Mouse (Mus musculus) thymus, postnatal 14 days (tissue): ENCODE data around the gene Cby3.

Experiments used
- DNase-seq: peaks from one replicate; pipeline ENCODE4 v3.0.0; 2021

Cby3 gene

DNA sequence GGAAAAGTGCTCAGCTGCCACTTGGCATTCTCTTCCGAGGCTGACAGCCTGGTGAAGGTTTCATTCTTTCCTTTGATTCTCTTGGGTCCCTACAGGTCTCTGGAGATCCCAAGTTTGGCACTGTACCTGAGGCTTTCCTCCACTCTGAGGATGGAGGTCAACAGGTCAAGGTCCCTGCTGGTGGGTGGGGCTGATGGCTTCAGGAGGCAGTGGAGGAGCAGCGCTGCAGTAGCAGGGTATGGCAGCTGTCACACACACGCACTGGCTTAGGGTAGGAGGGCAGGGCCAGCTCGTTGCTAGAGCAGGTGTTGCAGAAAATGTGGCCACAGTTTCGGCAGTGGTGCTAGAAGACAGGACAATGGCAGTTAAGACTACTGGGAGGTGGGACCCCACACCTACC, 35.4 kb downstream of the Cby3 start:
- no peak for DNase-seq

DNA sequence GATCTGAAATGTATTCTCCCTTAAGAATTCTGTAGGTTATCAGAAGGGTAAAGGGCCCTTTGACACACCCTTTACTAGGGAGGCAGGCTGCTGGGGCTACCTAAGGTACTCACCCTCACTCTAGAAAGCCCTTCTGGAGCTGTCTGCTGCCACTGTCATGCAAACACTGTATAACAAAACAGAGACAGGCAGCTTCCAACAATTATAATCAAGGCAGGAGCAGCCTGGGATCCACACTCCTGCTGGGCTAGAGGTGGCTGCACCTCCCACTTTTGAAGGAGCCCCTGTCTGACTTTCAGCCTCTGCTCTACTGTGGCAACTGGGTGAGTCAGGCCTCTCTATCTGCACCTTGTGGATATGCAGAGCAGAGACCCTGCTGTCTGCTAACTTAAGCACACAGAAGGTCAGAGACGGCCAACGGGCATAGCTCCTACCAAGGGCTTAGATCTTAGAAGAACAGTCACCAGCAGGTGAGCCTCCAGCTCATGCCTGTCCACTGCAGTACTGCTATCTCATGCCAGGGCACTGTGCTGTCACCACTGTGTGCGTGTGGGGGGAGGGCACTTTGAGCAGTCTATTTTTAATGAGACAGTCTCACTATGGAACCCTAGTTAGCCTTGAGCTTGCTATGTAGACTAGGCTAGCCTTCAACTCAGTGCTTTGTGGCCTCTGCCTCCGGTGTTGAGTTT, 37.2 kb downstream of the Cby3 start:
- no peak for DNase-seq

DNA sequence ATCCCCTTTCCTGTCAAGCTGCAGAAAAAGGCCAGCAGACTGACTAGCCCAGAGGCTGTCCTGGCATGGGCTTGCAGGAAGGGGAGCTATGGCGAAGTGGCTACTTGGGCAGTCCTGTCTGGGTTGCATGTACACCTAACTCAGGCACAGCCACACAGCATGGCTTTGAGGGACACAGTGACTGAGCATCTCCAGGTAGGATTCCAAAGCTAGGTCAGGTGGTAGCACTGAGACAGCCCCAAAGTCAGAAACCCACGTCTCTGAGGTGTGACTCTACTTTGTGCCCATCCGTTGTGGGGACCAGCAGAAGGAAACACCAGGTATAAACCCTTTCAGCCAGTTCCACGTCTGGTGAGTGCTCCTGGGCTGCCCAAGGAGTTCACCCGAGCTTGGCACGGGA, 39.0 kb downstream of the Cby3 start:
- no peak for DNase-seq

DNA sequence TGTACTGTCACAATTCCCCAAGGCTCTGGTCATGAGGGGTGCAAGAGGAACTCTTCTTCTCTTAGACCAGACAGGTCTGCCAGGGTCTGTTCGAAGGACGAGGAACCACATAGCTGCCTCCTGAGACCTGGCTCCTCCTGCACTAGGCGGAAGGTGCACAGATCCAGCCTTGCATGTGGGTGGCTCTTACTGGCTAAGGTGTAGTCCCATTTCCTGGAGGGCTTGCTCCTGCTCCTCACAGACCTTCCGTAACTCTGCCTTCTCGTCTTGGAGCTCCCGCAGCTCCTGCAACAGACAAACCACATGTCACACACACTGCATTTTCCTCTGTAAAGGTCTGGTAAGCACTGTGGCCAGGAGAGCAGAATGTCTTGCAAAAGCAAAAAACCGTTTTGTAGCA, 40.5 kb downstream of the Cby3 start:
- DNase-seq = no peak

DNA sequence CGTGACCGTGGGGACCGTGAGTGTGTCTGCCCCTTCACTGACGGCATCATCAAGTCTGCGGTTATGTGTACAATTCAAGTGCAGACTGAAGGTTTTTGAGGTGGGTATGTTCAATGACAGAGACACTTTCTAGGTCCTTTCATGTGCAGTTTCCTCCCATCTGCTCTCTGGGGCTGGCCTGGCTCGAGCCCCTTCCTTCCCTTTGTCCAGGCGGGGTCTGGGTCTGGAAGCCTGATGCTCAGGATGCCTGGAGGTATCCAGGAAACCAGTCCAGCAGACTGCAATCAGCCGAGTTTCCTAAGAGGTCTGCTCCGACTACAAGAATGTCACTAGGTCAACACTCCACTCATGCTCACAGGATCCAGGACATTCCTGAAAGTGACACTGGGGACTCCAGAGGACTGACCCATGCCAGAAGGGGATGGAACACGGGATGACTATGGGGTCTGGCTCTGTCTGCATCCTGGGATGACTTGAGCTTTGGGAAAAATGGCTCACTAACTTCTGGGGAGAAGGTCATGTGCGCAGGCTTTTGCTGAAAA, 42.6 kb downstream of the Cby3 start:
- no peak for DNase-seq

DNA sequence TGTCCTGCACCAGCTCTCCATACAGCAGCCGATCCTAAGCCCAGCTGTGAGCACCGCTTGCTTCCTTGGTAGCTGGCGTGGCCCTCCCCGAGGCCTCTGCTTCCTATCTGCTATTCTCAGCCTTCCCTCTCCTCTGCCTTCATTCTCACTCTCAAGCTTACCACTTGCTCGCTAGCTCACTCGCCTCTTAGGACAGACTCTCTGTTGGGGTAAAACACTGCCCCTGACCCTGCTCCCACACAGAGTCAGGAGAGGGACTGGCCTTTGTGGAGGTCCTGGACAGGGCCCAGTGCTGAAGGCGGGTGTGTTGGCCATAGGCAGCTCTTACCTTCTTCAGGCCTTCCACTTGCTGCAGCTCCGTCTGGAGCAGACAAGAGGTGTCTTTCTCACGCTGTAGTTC, 43.1 kb downstream of the Cby3 start:
- no peak for DNase-seq

DNA sequence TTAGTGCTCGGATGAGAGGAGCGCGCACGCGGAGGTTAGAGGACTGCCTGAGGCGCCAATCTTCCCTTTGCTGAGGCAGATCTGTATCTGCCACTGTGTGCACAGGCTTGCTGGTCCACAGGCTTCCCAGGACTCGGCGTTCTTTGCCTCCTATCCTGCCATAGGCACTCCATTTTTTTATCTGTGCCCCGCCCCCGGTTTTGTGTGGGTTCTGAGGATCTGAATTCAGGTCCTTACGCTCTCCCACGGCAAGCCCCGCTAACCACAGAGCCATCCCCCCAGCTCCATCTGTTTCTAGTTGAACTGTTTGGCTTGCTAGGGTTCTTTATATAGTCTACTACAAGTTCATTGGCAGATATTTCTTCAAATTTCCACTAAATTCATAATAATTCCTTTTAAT, 44.5 kb downstream of the Cby3 start:
- DNase-seq = no peak

DNA sequence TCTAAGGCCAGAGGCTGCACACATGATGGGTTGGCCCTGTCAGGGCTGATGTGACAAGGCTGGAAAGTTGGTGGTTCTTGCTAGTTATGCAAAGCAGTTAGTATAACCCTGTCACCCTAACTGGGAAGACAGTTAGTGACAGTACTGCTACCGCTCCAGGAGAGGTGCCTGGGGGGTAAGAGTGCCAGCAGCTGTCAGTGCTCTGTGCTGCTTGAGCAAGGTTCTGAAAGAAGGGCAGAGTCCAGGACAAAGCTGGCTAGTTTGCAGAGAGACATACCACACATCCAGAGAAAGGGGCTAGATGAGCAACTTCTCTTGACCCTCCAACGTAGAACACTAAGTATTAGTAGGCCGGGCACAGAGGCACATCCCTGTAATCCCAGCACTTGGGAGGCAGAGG, 48.2 kb downstream of the Cby3 start:
- no peak for DNase-seq

DNA sequence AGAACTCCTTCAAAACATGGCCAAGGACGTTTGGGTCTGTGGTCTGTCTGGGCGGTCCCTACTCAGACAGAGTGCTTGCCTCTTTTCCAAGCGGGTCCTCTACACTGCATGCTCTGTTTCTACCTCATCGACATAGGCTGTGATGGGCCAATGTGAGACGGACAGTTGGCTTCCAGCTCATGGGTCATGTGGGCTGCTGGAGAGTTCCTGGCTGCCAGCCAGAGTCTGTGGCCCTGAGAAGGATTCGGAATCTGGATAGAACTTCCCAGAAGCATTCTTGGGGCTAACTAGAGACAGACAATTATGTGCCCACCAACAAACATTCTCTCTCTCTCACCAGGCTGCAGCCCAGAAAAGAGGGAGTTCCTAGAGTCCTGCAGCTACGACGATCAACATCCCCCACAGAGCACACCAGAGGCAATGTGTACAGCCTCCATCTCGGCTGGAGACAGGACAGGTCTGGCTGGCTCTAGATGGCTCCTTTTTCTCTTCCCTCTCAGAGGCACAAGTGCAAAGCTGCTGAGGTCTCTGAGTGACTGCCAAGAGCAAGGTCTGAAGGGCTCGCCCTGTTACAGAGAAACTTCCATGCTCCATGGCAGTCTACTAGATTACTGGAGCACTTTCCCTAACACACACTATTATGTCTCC, 49.2 kb downstream of the Cby3 start:
- DNase-seq = no peak

DNA sequence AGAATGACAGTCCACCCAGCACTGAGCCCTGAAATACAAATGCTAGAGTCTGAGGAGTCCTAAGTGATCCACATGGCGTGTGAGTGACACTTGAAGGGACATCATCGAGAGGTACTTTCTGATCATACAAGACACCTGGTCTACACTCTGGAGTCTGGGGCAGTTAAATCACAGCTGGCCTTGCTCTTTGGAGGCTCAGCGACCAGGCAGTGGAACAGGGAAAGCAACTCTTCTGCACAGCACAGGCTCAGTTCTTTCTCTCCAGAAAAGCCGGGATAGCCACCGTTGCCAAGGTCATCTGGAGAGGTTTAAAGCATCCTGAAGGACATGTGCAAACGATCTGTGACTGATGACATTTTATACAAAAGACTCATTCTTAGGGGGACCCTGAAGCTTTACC, 53.0 kb downstream of the Cby3 start:
- DNase-seq = no peak
